30 mouse cellular contexts compared by ENCODE assay signal in the genomic region with DNA sequence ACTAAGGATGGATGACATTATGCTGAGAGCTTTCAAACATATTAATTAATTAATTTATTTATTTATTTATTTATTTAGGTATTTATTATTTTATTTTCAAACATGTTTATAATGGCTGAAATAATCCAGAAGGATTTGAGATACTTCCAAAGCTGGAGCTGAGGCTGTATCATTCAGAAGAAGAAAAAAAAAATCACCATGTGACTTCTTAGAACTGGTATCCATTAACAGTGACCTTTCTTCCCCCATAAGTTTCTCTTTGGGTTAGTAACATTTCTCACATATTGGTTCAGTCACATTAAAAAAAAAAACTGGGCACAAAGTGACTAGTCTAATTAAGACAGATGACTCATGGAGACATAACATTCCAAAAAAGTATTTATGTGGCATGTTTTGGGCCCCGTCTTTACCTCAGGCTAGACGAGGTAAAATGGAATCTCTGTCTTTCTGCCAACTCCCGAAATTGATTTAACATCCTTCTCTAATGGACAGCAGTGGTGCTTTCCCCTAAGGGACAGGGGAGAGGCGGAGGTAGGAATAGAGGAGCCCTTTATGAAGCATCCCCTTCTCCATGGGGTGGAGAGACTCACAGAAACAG.
DNase-seq lines count a peak whose midpoint lies in the region; TF ChIP-seq lines count a peak whose summit lies in the region.
"Had no signal": no experiment of that assay in that cellular context is flagged by ENCODE, and none has a peak within 500 bp of the region (broad histone marks: within the 10 kb centered on the region; RNA-seq: fewer than 3 reads in every experiment).

No protein-coding gene starts in this region.

- TF ChIP-seq CTCF in C2C12 (IDR thresholded peaks at IDR 0.05; ENCODE audit: control insufficient read depth, insufficient read depth, insufficient read length) = no peak
- no peak for TF ChIP-seq CTCF in left cerebral cortex, adult 2 months (IDR thresholded peaks at IDR 0.05)

- intact Hi-C loops in left cerebral cortex, adult 2 months (cut with DNase I) = no loop called here

- H3K27ac ChIP-seq in left cerebral cortex, adult 2 months = no peak overlapping the region
- H3K27ac ChIP-seq: embryonic facial prominence, embryonic 13.5 days; forebrain, embryonic 15.5 days; heart, adult 2 months; hindbrain, embryonic 13.5 days; kidney, postnatal 0 days; liver, embryonic 14.5 days; lung, embryonic 15.5 days; midbrain, embryonic 15.5 days; stomach, embryonic 15.5 days had no signal

- peak overlapping the region; percentile 34 for H3K4me3 ChIP-seq in C2C12 (ENCODE audit: insufficient read depth, poor library complexity, severe bottlenecking)
- H3K4me3 ChIP-seq in left cerebral cortex, adult 2 months = no peak overlapping the region
- H3K4me3 ChIP-seq: embryonic facial prominence, embryonic 13.5 days; forebrain, embryonic 15.5 days; heart, adult 2 months; heart, embryonic 12.5 days; hindbrain, embryonic 13.5 days; lung, embryonic 15.5 days; megakaryocyte, embryonic 14.5 days; midbrain, embryonic 15.5 days; stomach, embryonic 15.5 days had no signal

- H3ac ChIP-seq in C2C12 (ENCODE audit: control insufficient read depth, insufficient read length, low read depth) = no peak overlapping the region

- DNase-seq in 3T3-L1 (ENCODE audit: low read depth, low spot score) (peak; percentile 90), adipocyte (ENCODE audit: low spot score) (peak; percentile 48)
- peak; percentile 44 for DNase-seq in fibroblast of lung, adult 2 months (ENCODE audit: low read depth)
- no peak for DNase-seq in cerebellum, postnatal 25 days
- DNase-seq in cerebellum, postnatal 4 days (ENCODE audit: low spot score in 2 of 2) = no peak
- no peak for DNase-seq in left cerebral cortex, adult 2 months (ENCODE audit: extremely low spot score in 1 of 2, low spot score in 2 of 2)
- DNase-seq: adrenal gland, postnatal 10 days; cerebellum, adult 11 months; cerebellum, postnatal 10 days; heart, adult 2 months; heart, postnatal 4 days; kidney, adult 8-10 months; kidney, postnatal 4 days; layer of hippocampus, adult 9-11 months; liver; lung, postnatal 4 days; right cerebral cortex, postnatal 25 days; thymus, postnatal 14 days had no signal

- peaks cover 25% of the 10 kb centered on the region for H3K79me3 ChIP-seq in C2C12 (ENCODE audit: low read depth)

- peaks cover 51% of the 10 kb centered on the region for H3K79me2 ChIP-seq in C2C12 (ENCODE audit: control insufficient read depth, insufficient read depth)

- peaks cover 15% of the 10 kb centered on the region for H3K36me3 ChIP-seq in C2C12 (ENCODE audit: control insufficient read depth, insufficient read depth)
- H3K36me3 ChIP-seq: embryonic facial prominence, embryonic 13.5 days; forebrain, embryonic 15.5 days; G1E; heart, embryonic 12.5 days; hindbrain, embryonic 13.5 days; lung, embryonic 15.5 days; midbrain, embryonic 15.5 days; stomach, embryonic 15.5 days had no signal

- no peaks in the 10 kb centered on the region for H3K27me3 ChIP-seq in C2C12 (ENCODE audit: control insufficient read depth, insufficient read depth, insufficient read length)
- H3K27me3 ChIP-seq: embryonic facial prominence, embryonic 13.5 days; forebrain, embryonic 15.5 days; heart, embryonic 12.5 days; hindbrain, embryonic 13.5 days; lung, embryonic 15.5 days; megakaryocyte, embryonic 14.5 days; midbrain, embryonic 15.5 days; stomach, embryonic 15.5 days had no signal

TF ChIP-seq in C2C12, 6 proteins besides CTCF, POLR2A, EP300 and RAD21:
- TF ChIP-seq FOSL1 (IDR thresholded peaks at IDR 0.05; ENCODE audit: insufficient read depth, low read length, poor library complexity, severe bottlenecking) (peak; percentile 40), USF1 (IDR thresholded peaks at IDR 0.05; ENCODE audit: low read depth) (peak; percentile 87), MAX (IDR thresholded peaks at IDR 0.05) (no peak)

Comparison
In these comparisons a context has a peak if more than half of its experiments do, and no peak if none do; other contexts are left out.
1. DNase-seq: peak in 3T3-L1 (single experiment), adipocyte (single experiment) and fibroblast of lung, adult 2 months (single experiment); none in cerebellum, postnatal 25 days (0 of 2), cerebellum, postnatal 4 days (0 of 2) and left cerebral cortex, adult 2 months (0 of 2).